Mouse (Mus musculus): Measurements from ENCODE around the gene Gm16253.
"Not testable (repeated sequence)": the region's sequence is repeated elsewhere in the genome, so short reads cannot be mapped to it uniquely, and the experiment has no call there.

Gene Gm16253

DNA sequence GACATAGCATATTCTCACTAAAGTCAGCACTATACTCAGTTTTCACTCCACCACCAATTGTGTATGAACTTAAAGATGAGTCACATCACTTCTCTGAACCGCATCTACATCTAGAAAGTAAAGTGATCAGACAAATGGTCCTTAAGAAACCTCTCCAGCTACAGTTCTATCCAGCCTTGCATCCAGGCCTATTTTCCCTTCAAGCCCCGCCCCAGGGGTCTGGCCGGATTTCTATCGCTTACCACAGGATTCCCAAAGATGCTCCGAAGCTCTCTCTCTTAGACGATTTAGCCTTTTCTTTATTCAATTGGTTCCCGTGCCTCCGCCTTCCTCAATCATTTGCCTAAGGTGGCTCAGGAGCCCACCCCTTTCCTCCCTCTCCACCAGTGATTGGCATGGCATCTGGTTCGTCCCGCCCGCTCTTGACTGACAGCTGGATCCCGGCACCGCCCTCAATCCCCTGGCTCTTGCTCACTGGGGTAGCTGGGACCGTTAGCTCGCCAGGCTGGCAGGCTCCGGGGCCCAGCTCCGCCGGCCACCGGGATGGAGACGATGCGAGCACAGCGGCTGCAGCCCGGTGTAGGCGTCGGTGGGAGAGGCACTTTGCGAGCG lies 24.0 kb downstream of the Gm16253 start, which contains the start of gene Lix1l:
Gene Lix1l, plus strand, starts transcription at position 511 of the 612 bp plus-strand sequence.
- peak; percentile 93 to 96 for DNase-seq

DNA sequence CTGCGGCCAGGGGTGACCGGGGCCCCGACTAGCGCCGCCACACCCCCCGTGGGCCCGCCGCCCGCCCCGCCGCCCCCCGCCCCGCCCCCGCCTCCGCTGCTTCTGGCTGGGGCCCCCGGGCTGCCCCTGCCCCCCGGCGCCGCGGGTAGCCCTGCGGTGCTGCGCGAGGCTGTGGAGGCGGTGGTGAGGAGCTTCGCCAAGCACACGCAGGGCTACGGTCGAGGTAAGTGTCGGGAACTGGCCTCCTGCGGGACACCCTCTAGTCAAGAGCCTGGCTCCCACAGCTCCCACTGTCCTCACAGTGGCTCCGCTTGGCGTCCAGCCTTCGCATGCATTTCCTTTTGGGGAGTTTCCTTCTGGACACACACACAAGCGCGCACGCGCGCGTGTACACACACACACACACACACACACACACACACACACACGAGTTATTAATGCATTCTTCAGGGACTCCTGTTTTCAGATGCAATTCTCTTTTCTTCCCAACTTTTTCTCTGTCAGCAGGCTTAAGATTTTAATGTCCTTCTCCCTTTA lies 24.5 kb downstream of the Gm16253 start:
- DNase-seq = peak; percentile 82 to 88

DNA sequence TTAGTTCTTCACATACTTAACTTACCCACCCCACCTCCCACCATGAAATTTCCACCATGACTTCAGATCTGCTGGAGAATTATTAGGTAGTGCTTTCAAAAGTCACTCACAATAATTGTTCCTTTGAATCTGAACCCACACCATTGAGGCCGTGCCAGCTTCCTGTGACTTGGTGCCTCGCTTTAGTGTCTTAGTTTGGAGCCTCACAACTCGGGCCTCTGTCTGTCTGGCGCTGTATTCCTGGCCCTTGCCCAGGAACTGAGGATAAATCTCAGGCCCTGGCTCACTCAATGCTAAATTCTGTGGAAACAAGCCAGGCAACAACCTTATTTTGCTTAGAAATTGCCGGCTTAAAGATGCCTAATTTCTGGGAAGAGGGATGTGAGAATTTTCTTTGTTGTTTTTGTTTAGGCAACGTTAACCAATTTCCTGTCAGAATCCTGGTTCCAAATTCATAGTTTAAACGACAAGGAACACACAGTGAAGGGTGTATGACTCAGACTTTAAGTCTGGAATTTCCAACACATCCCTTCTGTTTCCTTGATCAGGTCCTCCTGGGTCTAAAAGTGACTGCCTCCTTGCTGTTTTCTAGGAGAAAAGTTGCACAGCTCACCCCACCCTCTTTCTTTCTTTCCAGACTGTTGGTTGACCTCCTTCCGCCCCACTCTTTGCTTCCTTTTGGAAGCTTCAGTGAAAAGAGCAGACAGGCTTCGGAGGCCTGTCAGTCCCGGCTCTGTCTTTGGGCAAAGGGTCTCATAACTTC lies 25.3 kb downstream of the Gm16253 start:
- peak; percentile 49 to 64 for DNase-seq

DNA sequence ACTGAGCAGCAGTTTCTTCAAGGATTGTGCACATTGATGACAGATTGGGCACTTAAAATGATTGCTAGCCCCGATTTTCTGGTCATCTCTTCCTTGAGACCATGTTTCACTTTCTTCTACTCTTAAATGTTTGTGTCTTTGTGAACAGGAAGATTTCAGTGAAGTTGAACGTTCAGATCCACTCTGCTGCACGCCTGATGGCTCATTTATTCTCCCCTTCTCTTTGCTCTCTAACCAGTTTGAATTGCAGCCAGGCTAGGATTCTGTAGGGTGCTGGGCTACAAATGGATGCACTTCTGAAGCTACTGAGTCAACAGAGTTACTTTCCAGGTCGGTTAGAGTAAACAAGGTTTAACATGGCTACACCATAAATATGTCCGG lies 25.9 kb downstream of the Gm16253 start:
- no peak for DNase-seq

DNA sequence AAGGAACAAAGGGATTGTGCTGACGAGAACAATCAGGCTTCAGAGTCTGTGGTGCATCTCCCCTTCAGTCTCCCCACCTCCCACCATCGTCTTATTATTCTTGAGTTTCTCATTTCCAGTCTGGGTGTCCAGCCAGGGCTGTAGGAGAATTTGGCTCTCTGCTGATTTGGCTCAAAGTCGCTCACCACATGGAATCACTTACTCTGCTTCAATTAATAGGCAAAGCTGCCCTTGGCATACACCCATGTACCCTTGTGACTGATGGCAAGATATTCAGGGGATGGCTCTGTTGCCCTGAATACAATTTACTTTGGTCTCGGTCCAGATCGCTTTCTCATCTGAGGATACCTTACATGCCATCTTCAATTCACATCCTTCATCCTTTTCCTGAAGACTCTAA lies 26.5 kb downstream of the Gm16253 start:
- DNase-seq = peak in 1 of 2 experiments; percentile 14

DNA sequence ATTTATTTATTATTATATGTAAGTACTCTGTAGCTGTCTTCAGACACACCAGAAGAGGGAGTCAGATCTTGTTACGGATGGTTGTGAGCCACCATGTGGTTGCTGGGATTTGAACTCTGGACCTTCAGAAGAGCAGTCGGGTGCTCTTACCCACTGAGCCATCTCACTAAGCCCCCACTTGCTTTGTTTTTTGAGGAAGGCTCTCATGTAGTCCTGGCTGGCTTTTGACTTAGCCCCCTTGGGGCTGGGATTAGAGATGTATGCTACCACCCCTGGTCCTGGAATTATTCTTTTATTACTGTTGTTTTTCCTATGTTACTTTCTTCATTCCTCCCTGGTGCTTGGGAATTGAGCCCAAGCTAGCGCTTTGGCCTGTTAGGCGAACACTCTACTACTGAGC lies 29.2 kb downstream of the Gm16253 start:
- DNase-seq = not testable (repeated sequence)

DNA sequence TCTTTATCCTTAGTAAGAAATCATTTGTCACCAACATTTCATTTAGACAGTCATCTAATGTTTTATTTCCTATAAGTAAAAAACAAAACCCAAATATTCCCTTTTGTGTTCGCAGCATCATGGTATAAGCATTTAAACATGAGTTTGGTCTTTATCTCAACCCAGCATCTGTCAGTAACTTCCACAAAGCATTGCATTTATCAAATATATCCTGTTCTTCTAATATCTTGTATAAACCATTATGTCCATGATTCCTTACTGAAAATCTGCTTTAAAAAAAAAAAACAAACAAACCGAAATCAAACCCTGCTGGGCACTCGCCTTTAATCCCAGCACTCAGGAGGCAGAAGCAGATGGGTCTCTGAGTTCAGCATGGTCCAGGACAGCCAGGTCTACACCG lies 29.8 kb downstream of the Gm16253 start:
- DNase-seq = no peak

DNA sequence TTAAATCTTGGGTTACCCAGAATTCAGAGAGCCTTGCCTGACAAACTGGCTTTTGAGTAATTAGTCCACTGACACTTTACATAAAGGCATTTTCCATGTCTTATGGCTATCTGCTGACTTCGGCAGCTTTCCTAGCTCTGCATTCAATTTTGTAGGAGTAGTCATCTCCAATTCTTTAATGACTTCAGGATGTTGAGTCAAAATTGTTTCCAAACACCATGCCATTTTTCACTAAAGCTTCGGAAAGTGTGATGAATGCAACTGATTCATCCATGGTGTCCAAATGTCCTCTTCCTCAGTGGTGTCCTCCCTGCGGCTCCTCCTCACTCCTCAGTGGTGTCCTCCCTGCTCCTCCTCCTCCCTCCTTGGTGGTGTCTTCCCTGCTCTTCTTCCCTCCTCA lies 41.2 kb downstream of the Gm16253 start:
- no peak for DNase-seq

DNA sequence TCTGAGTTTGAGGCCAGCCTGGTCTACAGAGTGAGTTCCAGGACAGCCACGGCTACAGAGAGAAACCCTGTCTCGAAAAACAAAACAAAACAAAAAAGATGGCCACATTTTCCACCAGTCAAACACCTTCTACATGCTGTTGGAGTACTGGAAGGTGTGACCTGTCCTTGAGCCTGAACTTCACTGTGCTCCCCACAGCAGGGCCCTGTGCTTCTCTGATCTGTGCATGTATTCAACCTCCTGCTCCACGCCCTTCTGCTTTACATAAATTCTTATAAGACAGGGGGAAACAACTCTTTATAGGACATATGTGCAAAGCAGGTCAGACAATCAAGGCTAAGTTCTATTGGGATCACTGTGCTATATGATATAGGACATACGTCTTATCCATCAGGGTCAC lies 46.4 kb downstream of the Gm16253 start:
- no peak for DNase-seq

DNA sequence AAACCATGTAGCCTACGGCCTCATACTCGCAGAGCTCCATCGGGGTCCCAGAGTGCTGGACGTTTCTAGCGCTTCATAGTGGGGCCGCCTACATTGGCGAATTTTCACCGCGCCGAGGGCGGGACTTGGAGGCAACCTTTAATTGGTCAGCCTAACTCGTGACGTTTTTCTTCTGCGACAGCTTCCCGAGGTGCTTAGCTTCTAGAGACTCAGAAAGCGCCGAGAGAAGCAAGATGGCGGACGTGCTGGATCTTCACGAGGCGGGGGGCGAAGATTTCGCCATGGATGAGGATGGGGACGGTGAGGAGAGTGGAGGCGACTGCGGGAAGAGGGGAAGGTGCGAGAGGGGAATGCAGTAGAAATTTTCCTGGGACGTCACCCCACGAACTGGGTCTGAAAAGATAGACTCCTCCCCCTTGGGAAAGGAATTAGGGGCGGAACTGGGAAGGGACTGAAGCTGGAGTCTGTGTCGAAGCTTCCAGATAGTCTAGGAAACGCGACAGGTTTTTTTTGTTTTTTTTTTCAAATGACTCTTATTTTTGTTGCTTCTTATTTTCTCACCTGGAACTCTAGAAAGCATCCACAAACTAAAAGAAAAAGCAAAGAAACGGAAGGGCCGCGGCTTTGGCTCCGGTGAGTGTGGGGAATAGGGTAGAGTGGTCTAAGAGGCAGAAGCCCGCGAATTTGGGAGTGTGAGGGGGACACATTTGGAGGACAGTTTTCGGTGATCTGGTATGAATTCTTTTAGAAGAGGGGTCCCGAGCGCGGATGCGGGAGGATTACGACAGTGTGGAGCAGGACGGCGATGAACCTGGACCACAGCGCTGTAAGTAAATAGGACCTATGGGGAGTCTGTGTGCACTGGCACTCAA lies 53.2 kb downstream of the Gm16253 start, which contains the start of gene Rbm8a:
Gene Rbm8a, plus strand, starts transcription at position 205 of the 872 bp plus-strand sequence.
- DNase-seq = peak; percentile 96 to 97
